Mouse (Mus musculus): ENCODE data around the gene Hbq1a. TPM values are rescaled to one million over a fixed set of nuclear protein-coding genes. Genes with fewer than 3 reads are reported as not detected.

The Hbq1a gene
- polyA plus RNA-seq, 1 experiment from 2014 or later: not detected

DNA sequence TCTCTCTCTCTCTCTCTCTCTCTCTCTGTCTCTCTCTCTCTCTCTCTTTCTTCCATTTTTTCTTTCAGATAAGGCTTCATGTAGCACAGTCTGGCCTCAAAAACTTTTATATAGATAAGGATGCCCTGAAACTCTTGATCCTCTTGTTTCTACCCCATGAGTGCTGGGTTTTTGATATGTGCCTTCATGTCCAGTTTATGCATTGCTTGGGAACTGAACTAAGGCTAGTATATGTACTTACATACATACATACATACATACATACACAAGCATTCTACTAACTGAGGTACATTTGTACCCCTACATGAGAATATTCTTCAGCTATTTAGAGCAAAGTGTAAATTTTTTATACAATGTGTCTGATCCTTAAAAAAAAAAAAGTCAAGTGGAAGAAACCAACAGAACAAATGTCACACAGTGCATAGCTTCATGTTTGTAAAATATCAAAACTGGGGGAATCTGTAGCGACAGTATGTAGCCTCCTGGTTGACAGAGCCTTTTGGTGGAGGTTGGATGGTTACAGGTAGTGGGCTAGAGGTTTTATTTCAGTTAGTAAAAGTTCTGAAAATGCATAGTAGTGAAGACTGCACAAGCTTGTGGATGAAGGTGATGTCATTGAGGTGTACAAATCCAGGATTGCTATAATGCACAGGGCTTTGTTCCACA, 1.9 kb upstream of the Hbq1a start:
- no peaks in the 10 kb centered on the region for H3K27me3 ChIP-seq (ENCODE audit: control insufficient read depth, insufficient read depth, low read length)
- no peak overlapping the region for H3K9ac ChIP-seq (ENCODE audit: low read length)
- H3K4me1 ChIP-seq (replicated peaks; ENCODE audit: control insufficient read depth, insufficient read depth): no peaks in the 10 kb centered on the region
- no peak overlapping the region for H3K4me3 ChIP-seq (ENCODE audit: low read depth, low read length)
- no peak for ATAC-seq (ENCODE audit: low FRiP score, low TSS enrichment)
- H3K4me2 ChIP-seq (replicated peaks; ENCODE audit: low read depth): no peak overlapping the region
- TF ChIP-seq EP300 (optimal IDR thresholded peaks at IDR 0.05) (no peak), CTCF (IDR thresholded peaks at IDR 0.05; ENCODE audit: low read depth) (no peak)
- WGBS: 82% methylated on average over 1 of the region's 1 CpGs
- H3K27ac ChIP-seq (replicated peaks): no peak overlapping the region
- DNase-seq (ENCODE audit: low spot score): no peak
- H3K9me3 ChIP-seq (ENCODE audit: control insufficient read depth, low read length): no peaks in the 10 kb centered on the region
- H3K36me3 ChIP-seq (ENCODE audit: control insufficient read depth, insufficient read depth, low read length): no peaks in the 10 kb centered on the region

DNA sequence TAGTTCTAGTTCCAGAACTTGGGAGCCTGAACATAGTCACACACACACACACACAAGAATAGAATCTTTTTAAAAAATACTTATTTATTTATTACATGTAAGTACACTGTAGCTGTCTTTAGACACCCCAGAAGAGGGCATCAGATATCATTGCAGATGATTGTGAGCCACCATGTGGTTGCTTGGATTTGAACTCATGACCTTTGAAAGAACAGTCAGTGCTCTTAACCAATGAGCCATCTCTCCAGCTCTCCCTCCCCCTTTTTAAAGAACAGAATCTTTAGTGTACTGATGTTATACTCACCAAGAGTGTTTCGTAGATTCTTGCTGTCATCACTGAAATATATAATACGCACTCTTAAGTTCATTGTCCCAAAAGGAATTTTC, 1.3 kb upstream of the Hbq1a start:
- no peak overlapping the region for H3K27ac ChIP-seq (replicated peaks)
- no peak overlapping the region for H3K9ac ChIP-seq (ENCODE audit: low read length)
- no peaks in the 10 kb centered on the region for H3K9me3 ChIP-seq (ENCODE audit: control insufficient read depth, low read length)
- no peak overlapping the region for H3K4me2 ChIP-seq (replicated peaks; ENCODE audit: low read depth)
- H3K27me3 ChIP-seq (ENCODE audit: control insufficient read depth, insufficient read depth, low read length): no peaks in the 10 kb centered on the region
- no peaks in the 10 kb centered on the region for H3K4me1 ChIP-seq (replicated peaks; ENCODE audit: control insufficient read depth, insufficient read depth)
- H3K36me3 ChIP-seq (ENCODE audit: control insufficient read depth, insufficient read depth, low read length): no peaks in the 10 kb centered on the region
- no peak for TF ChIP-seq CTCF (IDR thresholded peaks at IDR 0.05; ENCODE audit: low read depth)
- TF ChIP-seq EP300 (optimal IDR thresholded peaks at IDR 0.05): no peak
- no peak for ATAC-seq (ENCODE audit: low FRiP score, low TSS enrichment)
- WGBS: 93% methylated on average over 2 of the region's 2 CpGs
- no peak overlapping the region for H3K4me3 ChIP-seq (ENCODE audit: low read depth, low read length)
- DNase-seq (ENCODE audit: low spot score): no peak

DNA sequence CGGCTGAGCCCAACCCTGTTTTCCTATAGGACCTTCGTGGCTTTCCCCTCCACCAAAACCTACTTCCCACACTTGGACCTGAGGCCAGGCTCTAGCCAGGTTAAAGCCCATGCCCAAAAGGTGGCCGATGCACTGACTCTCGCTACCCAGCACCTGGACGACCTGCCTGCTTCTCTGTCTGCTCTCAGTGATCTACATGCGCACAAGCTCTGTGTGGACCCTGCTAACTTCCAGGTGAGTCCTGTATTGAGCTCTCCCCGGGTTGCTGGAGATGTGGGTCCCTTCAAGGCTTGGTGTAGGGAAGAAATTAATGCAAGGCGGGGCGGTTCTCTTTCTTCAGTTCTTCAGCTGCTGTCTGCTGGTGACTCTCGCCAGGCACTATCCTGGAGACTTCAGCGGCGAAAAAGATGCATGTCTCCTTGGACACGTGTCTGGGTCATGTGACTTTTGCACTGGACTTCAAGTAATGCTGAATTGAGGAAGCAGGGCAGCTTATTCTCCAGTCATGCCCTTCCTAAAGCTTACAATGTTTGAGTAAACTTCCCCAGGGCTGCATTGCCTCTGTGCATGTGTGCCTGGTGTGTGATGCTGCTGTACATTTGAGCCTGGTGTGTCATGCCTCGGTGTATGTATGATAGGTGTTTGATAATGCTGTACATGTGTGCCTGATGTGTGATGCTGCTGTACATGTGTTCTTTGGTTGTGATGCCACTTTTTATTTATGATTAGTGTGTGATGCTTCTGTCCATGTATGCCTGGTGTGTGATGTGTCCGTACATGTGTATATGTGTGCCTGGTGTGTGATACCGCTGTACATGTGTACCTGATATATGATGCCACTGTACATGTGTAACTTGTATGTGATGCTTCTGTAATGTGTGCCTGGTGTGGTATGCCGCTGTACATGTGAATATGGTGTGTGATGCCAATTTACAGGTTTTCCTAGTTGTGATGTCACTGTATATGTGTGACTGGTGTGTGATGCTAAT, 704 bp downstream of the Hbq1a start:
- Histone ChIP-seq H3K36me3 (ENCODE audit: control insufficient read depth, insufficient read depth, low read length) (no peaks in the 10 kb centered on the region), H3K9ac (ENCODE audit: low read length) (no peak overlapping the region), H3K4me1 (replicated peaks; ENCODE audit: control insufficient read depth, insufficient read depth) (no peaks in the 10 kb centered on the region), H3K27ac (replicated peaks) (no peak overlapping the region), H3K9me3 (ENCODE audit: control insufficient read depth, low read length) (no peaks in the 10 kb centered on the region), H3K4me2 (replicated peaks; ENCODE audit: low read depth) (peak overlapping the region; percentile 27; the same call in 1 of the 2 replicates), H3K4me3 (ENCODE audit: low read depth, low read length) (no peak overlapping the region), H3K27me3 (ENCODE audit: control insufficient read depth, insufficient read depth, low read length) (no peaks in the 10 kb centered on the region)
- TF ChIP-seq CTCF (IDR thresholded peaks at IDR 0.05; ENCODE audit: low read depth): no peak
- TF ChIP-seq EP300 (optimal IDR thresholded peaks at IDR 0.05): no peak
- ATAC-seq (ENCODE audit: low FRiP score, low TSS enrichment): 0 out of 2 replicates have a peak, but pooled peaks have one; percentile 11
- no peak for DNase-seq (ENCODE audit: low spot score)
- 53% methylated on average over 14 of the region's 17 CpGs for WGBS

DNA sequence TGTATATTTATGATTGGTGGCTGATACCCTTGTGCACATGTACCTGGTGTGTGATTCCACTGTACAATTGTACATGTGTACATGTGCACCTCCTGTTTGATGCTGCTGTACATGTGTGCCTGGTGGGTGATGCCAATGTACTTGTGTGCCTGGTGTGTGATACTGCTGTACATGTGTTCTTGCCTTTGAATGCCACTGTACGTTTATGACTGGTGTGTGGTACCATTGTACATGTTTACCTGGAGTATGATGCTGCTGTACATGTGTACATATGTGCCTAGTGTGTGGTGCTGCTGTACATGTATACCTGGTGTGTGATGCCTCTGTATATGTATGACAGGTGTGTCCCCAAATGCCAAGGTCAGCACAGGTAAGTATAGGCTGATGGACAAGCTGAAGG, 1.6 kb downstream of the Hbq1a start:
- no peak for DNase-seq (ENCODE audit: low spot score)
- Histone ChIP-seq H3K4me3 (ENCODE audit: low read depth, low read length) (no peak overlapping the region), H3K9ac (ENCODE audit: low read length) (no peak overlapping the region), H3K36me3 (ENCODE audit: control insufficient read depth, insufficient read depth, low read length) (no peaks in the 10 kb centered on the region), H3K4me1 (replicated peaks; ENCODE audit: control insufficient read depth, insufficient read depth) (no peaks in the 10 kb centered on the region), H3K27me3 (ENCODE audit: control insufficient read depth, insufficient read depth, low read length) (no peaks in the 10 kb centered on the region), H3K4me2 (replicated peaks; ENCODE audit: low read depth) (no peak overlapping the region), H3K27ac (replicated peaks) (no peak overlapping the region), H3K9me3 (ENCODE audit: control insufficient read depth, low read length) (no peaks in the 10 kb centered on the region)
- 77% methylated on average over 1 of the region's 1 CpGs for WGBS
- no peak for ATAC-seq (ENCODE audit: low FRiP score, low TSS enrichment)
- no peak for TF ChIP-seq CTCF (IDR thresholded peaks at IDR 0.05; ENCODE audit: low read depth)
- no peak for TF ChIP-seq EP300 (optimal IDR thresholded peaks at IDR 0.05)

DNA sequence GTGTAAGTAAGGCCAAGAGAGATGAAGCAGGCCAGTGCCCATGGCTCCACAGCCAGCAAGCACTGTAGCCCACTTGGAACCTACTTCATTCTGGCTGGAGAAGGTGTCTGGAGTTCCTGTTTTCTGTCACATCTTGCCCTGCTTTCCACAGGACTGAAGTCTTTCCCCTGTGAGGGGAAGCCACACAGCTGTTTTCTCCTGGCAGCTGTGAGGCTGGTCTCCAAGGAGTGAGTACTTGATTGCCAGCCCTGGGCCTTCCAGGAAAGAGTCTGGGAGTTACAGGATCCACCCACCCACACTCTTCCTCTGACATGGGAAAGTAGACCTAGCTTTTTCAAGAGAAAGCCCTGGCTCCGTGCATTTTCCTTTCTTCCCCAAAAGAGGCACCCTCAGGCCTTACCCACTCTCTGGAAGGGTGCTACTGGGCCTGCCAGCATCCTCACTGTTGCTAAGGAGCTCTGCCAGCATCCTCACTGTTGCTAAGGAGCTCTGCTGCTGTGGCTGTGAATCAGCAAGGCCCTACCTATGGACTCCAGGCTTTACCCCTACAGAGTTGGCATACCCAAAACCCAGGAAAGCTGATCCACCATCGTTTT, 3.1 kb downstream of the Hbq1a start:
- ATAC-seq (ENCODE audit: low FRiP score, low TSS enrichment): no peak
- H3K27me3 ChIP-seq (ENCODE audit: control insufficient read depth, insufficient read depth, low read length): no peaks in the 10 kb centered on the region
- H3K4me1 ChIP-seq (replicated peaks; ENCODE audit: control insufficient read depth, insufficient read depth): no peaks in the 10 kb centered on the region
- H3K4me3 ChIP-seq (ENCODE audit: low read depth, low read length): no peak overlapping the region
- no peak for DNase-seq (ENCODE audit: low spot score)
- 53% methylated on average over 2 of the region's 2 CpGs for WGBS
- H3K9me3 ChIP-seq (ENCODE audit: control insufficient read depth, low read length): no peaks in the 10 kb centered on the region
- no peak overlapping the region for H3K9ac ChIP-seq (ENCODE audit: low read length)
- no peak for TF ChIP-seq EP300 (optimal IDR thresholded peaks at IDR 0.05)
- no peak for TF ChIP-seq CTCF (IDR thresholded peaks at IDR 0.05; ENCODE audit: low read depth)
- no peak overlapping the region for H3K4me2 ChIP-seq (replicated peaks; ENCODE audit: low read depth)
- H3K27ac ChIP-seq (replicated peaks): no peak overlapping the region
- H3K36me3 ChIP-seq (ENCODE audit: control insufficient read depth, insufficient read depth, low read length): no peaks in the 10 kb centered on the region
